Mouse (Mus musculus) cortical plate, adult 2 months (tissue): ENCODE results near the gene Daglb.

Source experiments
- CTCF ChIP-seq: fragments of 200-500 bp; IDR thresholded peaks from 2 replicates; pipeline ENCODE4 v1.5.1; 2011; ENCODE audit warnings: mild to moderate bottlenecking, control low read depth, low read length; ENCODE audit not compliant: insufficient read depth; ENCODE audit errors: extremely low read depth
- POLR2A ChIP-seq: fragments of 200-500 bp; IDR thresholded peaks from 2 replicates; pipeline ENCODE4 v1.6.1; 2011; ENCODE audit warnings: mild to moderate bottlenecking, low read length, control low read depth; ENCODE audit not compliant: insufficient read depth; ENCODE audit errors: extremely low read depth

DNA sequence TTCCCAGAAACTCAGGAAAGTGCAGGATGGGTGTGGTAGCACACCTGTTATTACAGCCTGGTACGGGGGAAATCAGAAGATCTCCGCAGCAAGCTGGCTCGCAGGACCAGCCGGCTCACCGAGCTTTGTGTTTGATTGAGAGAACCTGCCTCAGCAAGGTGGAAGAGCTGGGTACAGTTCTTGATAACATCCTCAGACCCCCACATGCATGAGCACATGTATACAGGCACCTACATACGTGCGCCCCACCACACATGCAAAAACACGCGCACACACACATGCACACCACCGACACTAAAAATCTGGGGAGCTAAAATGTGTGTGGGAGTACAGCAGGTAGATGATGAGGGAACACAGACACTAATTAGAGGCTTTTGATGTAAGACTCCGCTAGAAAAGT lies 713 bp upstream of the Daglb start:
- TF ChIP-seq POLR2A (no peak), CTCF (no peak)
